8 mouse cellular contexts compared by ENCODE assay signal in the genomic region with DNA sequence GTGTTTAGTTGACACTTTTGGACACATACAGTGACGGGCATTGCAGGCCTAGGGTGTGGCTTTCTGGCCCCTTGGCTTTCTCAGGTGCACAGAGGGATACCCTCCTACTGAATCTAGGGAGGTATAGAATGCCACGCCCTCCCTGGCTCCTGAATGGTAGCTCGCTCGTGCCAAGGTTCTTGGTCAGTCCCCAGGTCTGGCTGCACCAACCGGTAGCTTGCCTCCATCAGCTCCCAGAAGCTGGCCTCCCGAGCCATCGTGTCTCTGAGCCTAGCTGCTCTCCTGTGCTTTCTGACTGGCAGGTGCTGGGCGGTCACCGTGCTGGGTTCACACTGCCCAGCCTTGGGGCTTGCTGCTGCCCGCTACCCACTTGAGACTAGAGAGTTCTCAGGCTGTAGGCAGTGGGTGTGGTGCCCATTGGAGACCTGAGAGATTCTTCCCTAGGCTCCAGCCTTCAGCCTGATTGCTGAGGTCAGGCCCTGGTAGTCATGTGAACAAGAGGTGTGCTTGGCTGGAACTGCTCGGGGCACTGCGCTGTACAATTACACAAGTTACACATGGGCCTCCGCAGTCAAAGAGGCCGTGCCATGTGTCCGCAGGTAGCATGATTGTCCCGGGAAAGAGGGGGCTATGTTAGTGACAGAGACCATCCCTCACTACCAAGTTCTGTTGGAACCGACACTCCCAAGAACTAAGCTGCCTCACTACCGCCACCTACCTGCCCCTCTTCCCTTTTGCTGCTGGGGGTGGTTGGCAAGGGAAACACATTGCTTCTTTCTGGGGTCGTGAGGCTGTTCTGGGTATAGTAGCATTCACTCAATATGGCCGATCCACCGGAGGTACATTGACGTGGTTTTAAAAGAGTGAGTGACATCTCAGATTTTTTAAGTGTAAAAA. TPM values are rescaled to one million over a fixed set of nuclear protein-coding genes. Genes with fewer than 3 reads are reported as not detected.
DNase-seq lines count a peak whose midpoint lies in the region; ATAC-seq and TF ChIP-seq lines count a peak whose summit lies in the region.

No protein-coding gene starts in this region.

- no peak for ATAC-seq in kidney, embryonic 15.5 days (replicated peaks; ENCODE audit: low FRiP score)
- ATAC-seq in embryonic facial prominence, embryonic 13.5 days (ENCODE audit: insufficient number of reproducible peaks, insufficient read depth, low FRiP score, low TSS enrichment, low read depth) = no peak
- peak; percentile 8; the same call in 1 of the 2 replicates for ATAC-seq in intestine, postnatal 0 days

- WGBS in kidney, embryonic 15.5 days = 80% methylated on average over 22 of the region's 22 CpGs
- 78% methylated on average over 22 of the region's 22 CpGs for WGBS in embryonic facial prominence, embryonic 13.5 days
- 73% methylated on average over 22 of the region's 22 CpGs for WGBS in intestine, postnatal 0 days

- no peak overlapping the region for H3K4me3 ChIP-seq in kidney, embryonic 15.5 days (replicated peaks)
- H3K4me3 ChIP-seq in E14TG2a.4 (replicated peaks; ENCODE audit: low read length) = 0 out of 2 replicates have a peak overlapping the region, but pooled peaks have one; percentile 7
- H3K4me3 ChIP-seq in embryonic facial prominence, embryonic 13.5 days = no peak overlapping the region
- H3K4me3 ChIP-seq in intestine, postnatal 0 days (ENCODE audit: low read depth, low read length) = no peak overlapping the region

- 0 out of 2 replicates have a peak overlapping the region, but pooled peaks have one; percentile 88 for H3K27ac ChIP-seq in kidney, embryonic 15.5 days
- peak overlapping the region; percentile 86 for H3K27ac ChIP-seq in embryonic facial prominence, embryonic 13.5 days
- H3K27ac ChIP-seq in intestine, postnatal 0 days (ENCODE audit: low read depth, low read length) = no peak overlapping the region

- H3K9ac ChIP-seq in kidney, embryonic 15.5 days = no peak overlapping the region
- no peak overlapping the region for H3K9ac ChIP-seq in embryonic facial prominence, embryonic 13.5 days
- no peak overlapping the region for H3K9ac ChIP-seq in intestine, postnatal 0 days (ENCODE audit: low read depth, low read length)

- peaks cover 89% of the 10 kb centered on the region for H3K4me1 ChIP-seq in kidney, embryonic 15.5 days
- H3K4me1 ChIP-seq in E14TG2a.4 (replicated peaks; ENCODE audit: low read depth, low read length) = peaks cover 100% of the 10 kb centered on the region
- H3K4me1 ChIP-seq in embryonic facial prominence, embryonic 13.5 days = peaks cover 99% of the 10 kb centered on the region
- 0 out of 2 replicates have a peak, but pooled peaks cover 6% of the 10 kb centered on the region for H3K4me1 ChIP-seq in intestine, postnatal 0 days (replicated peaks; ENCODE audit: control insufficient read depth, insufficient read depth, low read length)

- H3K27me3 ChIP-seq in kidney, embryonic 15.5 days = no peaks in the 10 kb centered on the region
- no peaks in the 10 kb centered on the region for H3K27me3 ChIP-seq in E14TG2a.4 (ENCODE audit: insufficient read depth, low read length)
- no peaks in the 10 kb centered on the region for H3K27me3 ChIP-seq in embryonic facial prominence, embryonic 13.5 days
- H3K27me3 ChIP-seq in intestine, postnatal 0 days (replicated peaks; ENCODE audit: control insufficient read depth, insufficient read depth, low read length) = no peaks in the 10 kb centered on the region

- no peaks in the 10 kb centered on the region for H3K9me3 ChIP-seq in kidney, embryonic 15.5 days (replicated peaks)
- H3K9me3 ChIP-seq in E14TG2a.4 (ENCODE audit: low read length) = no peaks in the 10 kb centered on the region
- H3K9me3 ChIP-seq in embryonic facial prominence, embryonic 13.5 days = no peaks in the 10 kb centered on the region
- H3K9me3 ChIP-seq in intestine, postnatal 0 days (ENCODE audit: control insufficient read depth) = no peaks in the 10 kb centered on the region

- DNase-seq in kidney, adult 9 months = no peak
- DNase-seq in thymus, postnatal 0 days (ENCODE audit: low spot score) = peak; percentile 60
- DNase-seq in adipocyte (ENCODE audit: low spot score) = no peak
- DNase-seq in T-cell, adult 2 months (ENCODE audit: low spot score) = no peak

- TF ChIP-seq CTCF in E14TG2a.4 (conservative IDR thresholded peaks at IDR 0.05; ENCODE audit: low read length) = peak; percentile 74
- TF ChIP-seq CTCF in intestine, postnatal 0 days (IDR thresholded peaks at IDR 0.05; ENCODE audit: low read depth) = peak; percentile 75

- H3K36me3 ChIP-seq in kidney, embryonic 15.5 days = peaks cover 9% of the 10 kb centered on the region
- peaks cover 98% of the 10 kb centered on the region for H3K36me3 ChIP-seq in E14TG2a.4 (ENCODE audit: insufficient read depth, low read length)
- H3K36me3 ChIP-seq in embryonic facial prominence, embryonic 13.5 days = peaks cover 25% of the 10 kb centered on the region
- peaks cover 57% of the 10 kb centered on the region for H3K36me3 ChIP-seq in intestine, postnatal 0 days (ENCODE audit: control insufficient read depth, insufficient read depth)

- no peak overlapping the region for H3K4me2 ChIP-seq in kidney, embryonic 15.5 days
- no peak overlapping the region for H3K4me2 ChIP-seq in embryonic facial prominence, embryonic 13.5 days
- H3K4me2 ChIP-seq in intestine, postnatal 0 days (replicated peaks; ENCODE audit: low read depth) = no peak overlapping the region

RNA-seq across cellular contexts. Expression of a gene that starts 27.3 kb away (rescaled TPM):
- 107 and 110 TPM in 2 replicates for polyA plus RNA-seq in kidney, embryonic 15.5 days (2015; fragmentation: Nextera tagmentation; extraction: Ambion mirVana)
- polyA plus RNA-seq in embryonic facial prominence, embryonic 13.5 days (2015; fragmentation: Nextera tagmentation; extraction: Ambion mirVana) = 98.6 and 111 TPM in 2 replicates
- polyA plus RNA-seq in intestine, postnatal 0 days (2015; fragmentation: Nextera tagmentation; extraction: Ambion mirVana) = 23.1 and 23.7 TPM in 2 replicates
- polyA plus RNA-seq in thymus, postnatal 0 days (2015; fragmentation: Nextera tagmentation; extraction: Ambion mirVana) = 60.0 and 77.9 TPM in 2 replicates
